Mouse (Mus musculus) myocyte (in vitro differentiated cells): ENCODE measurements around the gene Rcvrn.

Experiments used
- E2F4 ChIP-seq: IDR thresholded peaks from one replicate; pipeline ENCODE4 v1.6.1; 2011; ENCODE audit warnings: mild to moderate bottlenecking, control low read depth, moderate library complexity; ENCODE audit not compliant: insufficient read depth
- MYOD1 ChIP-seq, 3 experiments: IDR thresholded peaks; one replicate each; pipeline ENCODE4 v1.6.1; 2011; ENCODE audit warnings: control low read depth in 2 of 3, low read depth in 2 of 3, mild to moderate bottlenecking in 2 of 3, moderate library complexity in 1 of 3; ENCODE audit not compliant: insufficient read length in 2 of 3, control insufficient read depth in 1 of 3
- POLR2A ChIP-seq: IDR thresholded peaks from one replicate; pipeline ENCODE4 v1.6.1; 2011; ENCODE audit warnings: low read depth, mild to moderate bottlenecking, control low read depth, moderate library complexity; ENCODE audit not compliant: insufficient read length
- POLR2AphosphoS2 ChIP-seq: IDR thresholded peaks from one replicate; pipeline ENCODE4 v1.6.1; 2011; ENCODE audit warnings: low read depth, control low read depth; ENCODE audit not compliant: insufficient read length
- USF1 ChIP-seq: IDR thresholded peaks from one replicate; pipeline ENCODE4 v1.6.1; 2011; ENCODE audit warnings: low read depth, mild to moderate bottlenecking, control low read depth, moderate library complexity

DNA sequence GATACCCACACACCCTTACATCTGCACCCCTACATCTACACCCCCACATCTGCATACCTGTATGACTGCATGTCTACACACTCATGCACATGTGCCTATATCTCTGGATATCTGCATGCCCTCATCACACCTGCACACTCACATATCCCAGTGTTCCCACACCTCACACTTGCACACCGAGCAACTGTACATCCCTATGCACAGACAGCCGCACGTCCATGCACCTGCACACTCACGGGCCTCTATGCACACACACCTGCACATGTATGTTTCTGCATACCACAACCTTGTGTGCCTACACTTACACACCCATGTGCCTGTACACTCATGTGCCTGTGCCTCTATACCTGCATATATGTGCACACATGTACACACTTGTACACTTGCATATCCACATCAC lies 31.7 kb upstream of the Rcvrn start:
- no peak for TF ChIP-seq POLR2A
- no peak for TF ChIP-seq USF1
- no peak for TF ChIP-seq MYOD1 (IDR thresholded peaks at IDR 0.05; ENCODE audit: control insufficient read depth in 1 of 3, insufficient read length in 2 of 3, low read depth in 2 of 3)
- no peak for TF ChIP-seq E2F4
- TF ChIP-seq POLR2AphosphoS2: no peak
